ENCODE assay signal across 8 mouse cellular contexts in genomic region chr7:35754033-35754885, GRCm38 (mm10). TPM values are rescaled to one million over a fixed set of nuclear protein-coding genes. Genes with fewer than 3 reads are reported as not detected.
DNase-seq lines count a peak whose midpoint lies in the region; ATAC-seq and TF ChIP-seq lines count a peak whose summit lies in the region.

Dpy19l3 (minus strand) TSS chr7:35754454.

- 0 out of 2 replicates have a peak, but pooled peaks cover 5% of the 10 kb centered on the region for H3K27me3 ChIP-seq in forebrain, embryonic 13.5 days
- no peaks in the 10 kb centered on the region for H3K27me3 ChIP-seq in liver, postnatal 0 days (ENCODE audit: insufficient read depth, low read length)
- no peaks in the 10 kb centered on the region for H3K27me3 ChIP-seq in neural tube, embryonic 14.5 days (ENCODE audit: control insufficient read depth, insufficient read depth, low read length)

- H3K36me3 ChIP-seq in forebrain, embryonic 13.5 days (ENCODE audit: poor library complexity, severe bottlenecking), result peaks cover 26% of the 10 kb centered on the region
- peaks cover under 1% of the 10 kb centered on the region; the same call in 1 of the 2 replicates for H3K36me3 ChIP-seq in liver, postnatal 0 days (replicated peaks; ENCODE audit: insufficient read depth, low read length)
- peaks cover 6% of the 10 kb centered on the region for H3K36me3 ChIP-seq in neural tube, embryonic 14.5 days (ENCODE audit: control insufficient read depth, insufficient read depth, low read length)

- TF ChIP-seq CTCF in liver, postnatal 0 days (IDR thresholded peaks at IDR 0.05; ENCODE audit: low read depth), result no peak

- H3K4me3 ChIP-seq in forebrain, embryonic 13.5 days, result peak within 1 kb of the TSS; percentile 87
- peak within 1 kb of the TSS; percentile 83 for H3K4me3 ChIP-seq in liver, postnatal 0 days (ENCODE audit: low read depth, low read length)
- H3K4me3 ChIP-seq in neural tube, embryonic 14.5 days (ENCODE audit: low read depth, low read length), result peak within 1 kb of the TSS; percentile 65

- H3K4me1 ChIP-seq in forebrain, embryonic 13.5 days, result peaks cover 30% of the 10 kb centered on the region
- H3K4me1 ChIP-seq in liver, postnatal 0 days (ENCODE audit: insufficient read depth), result peaks cover 17% of the 10 kb centered on the region
- H3K4me1 ChIP-seq in neural tube, embryonic 14.5 days (ENCODE audit: control insufficient read depth, insufficient read depth, low read length), result no peaks in the 10 kb centered on the region; the same call in 1 of the 2 replicates

- H3K9me3 ChIP-seq in forebrain, embryonic 13.5 days (replicated peaks), result no peaks in the 10 kb centered on the region
- H3K9me3 ChIP-seq in liver, postnatal 0 days (ENCODE audit: low read length), result no peaks in the 10 kb centered on the region
- no peaks in the 10 kb centered on the region for H3K9me3 ChIP-seq in neural tube, embryonic 14.5 days (ENCODE audit: control insufficient read depth, low read length)

- peak within 1 kb of the TSS; percentile 76 for H3K9ac ChIP-seq in forebrain, embryonic 13.5 days
- peak within 1 kb of the TSS; percentile 80 for H3K9ac ChIP-seq in liver, postnatal 0 days (replicated peaks)
- H3K9ac ChIP-seq in neural tube, embryonic 14.5 days (replicated peaks; ENCODE audit: low read depth, low read length), result peak within 1 kb of the TSS; percentile 69

- H3K27ac ChIP-seq in forebrain, embryonic 13.5 days, result peak within 1 kb of the TSS; percentile 65
- H3K27ac ChIP-seq in liver, postnatal 0 days (ENCODE audit: low read depth), result peak within 1 kb of the TSS; percentile 80
- H3K27ac ChIP-seq in neural tube, embryonic 14.5 days (ENCODE audit: low read depth, low read length), result peak within 1 kb of the TSS; percentile 30

- WGBS in forebrain, embryonic 13.5 days, result under 1% methylated on average over 70 of the region's 70 CpGs
- WGBS in liver, postnatal 0 days (ENCODE audit: insufficient replicate concordance), result under 1% methylated on average over 54 of the region's 70 CpGs
- WGBS in neural tube, embryonic 14.5 days, result under 1% methylated on average over 47 of the region's 70 CpGs

- no peak for TF ChIP-seq EP300 in liver, postnatal 0 days (IDR thresholded peaks at IDR 0.05; ENCODE audit: low read depth)

- peak; percentile 85 for DNase-seq in ES-CJ7 (ENCODE audit: low read depth, low spot score)
- DNase-seq in heart, postnatal 10 days, result peak; percentile 89 to 91
- peak; percentile 93 to 94 for DNase-seq in kidney, postnatal 4 days
- DNase-seq in liver, postnatal 0 days, result peak; percentile 90
- peak; percentile 96 for DNase-seq in testis, postnatal 10 days (ENCODE audit: low spot score)

- H3K4me2 ChIP-seq in forebrain, embryonic 13.5 days, result peak within 1 kb of the TSS; percentile 97
- peak within 1 kb of the TSS; percentile 100 for H3K4me2 ChIP-seq in liver, postnatal 0 days (ENCODE audit: low read depth, low read length)
- H3K4me2 ChIP-seq in neural tube, embryonic 14.5 days (ENCODE audit: low read depth, low read length), result peak within 1 kb of the TSS; percentile 98

- intact Hi-C loops in heart, postnatal 10 days (cut with DNase I), result no loop called here

- peak; percentile 83 for ATAC-seq in cerebellum, adult (ENCODE audit: insufficient number of reproducible peaks, low FRiP score, low TSS enrichment)
- peak; percentile 99 for ATAC-seq in forebrain, embryonic 13.5 days
- peak; percentile 92 for ATAC-seq in liver, postnatal 0 days
- ATAC-seq in neural tube, embryonic 14.5 days (ENCODE audit: low read depth), result peak; percentile 98

RNA-seq across cellular contexts. Expression of gene Dpy19l3, which starts in this region (rescaled TPM):
- polyA plus RNA-seq in forebrain, embryonic 13.5 days (2015; fragmentation: Nextera tagmentation; extraction: Ambion mirVana), result 31.3 and 40.2 TPM in 2 replicates
- 1 to 10 TPM; 8.9 to 9.0 TPM for total RNA-seq in heart, postnatal 10 days (2021)
- polyA plus RNA-seq in liver, postnatal 0 days (2015; fragmentation: Nextera tagmentation; extraction: Ambion mirVana), result 6.0 and 8.1 TPM in 2 replicates
- 56.2 and 62.2 TPM in 2 replicates for polyA plus RNA-seq in neural tube, embryonic 14.5 days (2014; fragmentation: Nextera tagmentation; extraction: Ambion mirVana)

Comparison
In these comparisons a context has a peak if more than half of its experiments do, and no peak if none do; other contexts are left out.
1. Peak in every context shown above with its lines: DNase-seq, ATAC-seq, H3K4me3 ChIP-seq and H3K27ac ChIP-seq.
2. H3K27ac ChIP-seq: peak in every context shown above with its lines; median percentile 80 in liver, postnatal 0 days; 65 in forebrain, embryonic 13.5 days; 30 in neural tube, embryonic 14.5 days.